ENCODE assay signal across 10 mouse cellular contexts in the genomic region with DNA sequence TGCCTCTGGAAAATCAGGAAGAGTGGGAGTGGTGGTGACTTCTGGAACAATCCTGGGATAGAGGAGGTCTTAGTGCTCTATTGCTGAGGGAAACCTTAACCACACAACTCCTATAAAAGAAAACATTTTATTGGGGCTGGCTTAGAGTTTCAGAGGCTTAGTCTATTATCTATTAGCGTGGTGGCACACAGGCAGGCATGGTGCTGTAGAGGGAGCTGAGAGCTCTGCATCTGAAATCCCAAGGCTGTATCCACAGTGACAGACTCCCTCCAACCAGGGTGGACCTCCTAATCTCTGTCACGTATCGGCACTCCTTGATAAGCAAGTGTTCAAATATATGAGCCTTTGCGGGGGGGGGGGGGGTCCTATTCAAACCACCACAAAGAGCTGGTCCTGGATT. TPM values are rescaled to one million over a fixed set of nuclear protein-coding genes. Genes with fewer than 3 reads are reported as not detected.
DNase-seq lines count a peak whose midpoint lies in the region; ATAC-seq lines count a peak whose summit lies in the region.
"Had no signal": no experiment of that assay in that cellular context is flagged by ENCODE, and none has a peak within 500 bp of the region (broad histone marks: within the 10 kb centered on the region; RNA-seq: fewer than 3 reads in every experiment).

No protein-coding gene starts in this region.

- no peak for DNase-seq in heart, adult 18-20 months
- DNase-seq in A20 (ENCODE audit: low read depth, low spot score): peak; percentile 2
- DNase-seq in liver, embryonic 13.5 days: no peak
- DNase-seq in thymus, adult 18-20 months: no peak
- no peak for DNase-seq in layer of hippocampus, adult 11-12 months (ENCODE audit: low spot score)
- no peak for DNase-seq in cerebellum, postnatal 36 days
- DNase-seq: cerebellum, adult 11 months; kidney, postnatal 14 days had no signal

- peak overlapping the region; percentile 61 for H3K4me2 ChIP-seq in heart, embryonic 11.5 days
- H3K4me2 ChIP-seq in embryonic facial prominence, embryonic 15.5 days (replicated peaks): peak overlapping the region; percentile 59
- H3K4me2 ChIP-seq in liver, embryonic 13.5 days: peak overlapping the region; percentile 57

- no peaks in the 10 kb centered on the region for H3K36me3 ChIP-seq in heart, embryonic 11.5 days (ENCODE audit: control insufficient read depth, insufficient read depth, low read length)
- H3K36me3 ChIP-seq in embryonic facial prominence, embryonic 15.5 days: peaks cover 6% of the 10 kb centered on the region; the same call in 1 of the 2 replicates
- no peaks in the 10 kb centered on the region for H3K36me3 ChIP-seq in liver, embryonic 13.5 days

- 0 out of 2 replicates have a peak, but pooled peaks cover 2% of the 10 kb centered on the region for H3K4me1 ChIP-seq in heart, embryonic 11.5 days (ENCODE audit: control insufficient read depth, insufficient read depth, low read length)
- peaks cover 18% of the 10 kb centered on the region; the same call in 1 of the 2 replicates for H3K4me1 ChIP-seq in embryonic facial prominence, embryonic 15.5 days
- H3K4me1 ChIP-seq in liver, embryonic 13.5 days (replicated peaks): peaks cover 9% of the 10 kb centered on the region

- no peak for ATAC-seq in heart, embryonic 11.5 days (replicated peaks; ENCODE audit: insufficient number of reproducible peaks, low FRiP score, low TSS enrichment)
- ATAC-seq in embryonic facial prominence, embryonic 15.5 days (ENCODE audit: insufficient number of reproducible peaks, low FRiP score, low TSS enrichment, low read depth): no peak
- ATAC-seq in liver, embryonic 13.5 days (ENCODE audit: low read depth): no peak

- no peak overlapping the region for H3K4me3 ChIP-seq in heart, embryonic 11.5 days (ENCODE audit: low read depth, low read length)
- no peak overlapping the region for H3K4me3 ChIP-seq in embryonic facial prominence, embryonic 15.5 days (replicated peaks)
- 0 out of 2 replicates have a peak overlapping the region, but pooled peaks have one; percentile 50 for H3K4me3 ChIP-seq in liver, embryonic 13.5 days (replicated peaks)

- H3K9ac ChIP-seq in heart, embryonic 11.5 days (ENCODE audit: low read depth, low read length): no peak overlapping the region
- H3K9ac ChIP-seq in embryonic facial prominence, embryonic 15.5 days: 0 out of 2 replicates have a peak overlapping the region, but pooled peaks have one; percentile 40
- no peak overlapping the region for H3K9ac ChIP-seq in liver, embryonic 13.5 days

- 0 out of 2 replicates have a peak, but pooled peaks cover 4% of the 10 kb centered on the region for H3K27me3 ChIP-seq in heart, embryonic 11.5 days (ENCODE audit: control insufficient read depth, insufficient read depth, low read length)
- no peaks in the 10 kb centered on the region for H3K27me3 ChIP-seq in embryonic facial prominence, embryonic 15.5 days
- no peaks in the 10 kb centered on the region for H3K27me3 ChIP-seq in liver, embryonic 13.5 days

- WGBS in heart, embryonic 11.5 days (ENCODE audit: insufficient replicate concordance): 30% methylated on average over 4 of the region's 4 CpGs
- 44% methylated on average over 4 of the region's 4 CpGs for WGBS in embryonic facial prominence, embryonic 15.5 days
- WGBS in liver, embryonic 13.5 days (ENCODE audit: insufficient replicate concordance): 24% methylated on average over 4 of the region's 4 CpGs

- H3K9me3 ChIP-seq in heart, embryonic 11.5 days (replicated peaks; ENCODE audit: control insufficient read depth, low read length): no peaks in the 10 kb centered on the region
- H3K9me3 ChIP-seq in embryonic facial prominence, embryonic 15.5 days (replicated peaks): no peaks in the 10 kb centered on the region
- no peaks in the 10 kb centered on the region for H3K9me3 ChIP-seq in liver, embryonic 13.5 days (replicated peaks)

- H3K27ac ChIP-seq in heart, embryonic 11.5 days (ENCODE audit: low read depth, low read length): no peak overlapping the region
- H3K27ac ChIP-seq in embryonic facial prominence, embryonic 15.5 days (replicated peaks): no peak overlapping the region
- H3K27ac ChIP-seq in liver, embryonic 13.5 days: no peak overlapping the region

RNA-seq across cellular contexts. Expression of a gene that starts 15.4 kb away (rescaled TPM):
- 0.27 TPM in 1 of 2 replicates, not detected in the other for polyA plus RNA-seq in heart, embryonic 11.5 days (2014; fragmentation: Nextera tagmentation; extraction: Ambion mirVana)
- 1 to 10 TPM; 6.1 to 7.3 TPM for total RNA-seq in heart, adult 18-20 months (2021)
- polyA plus RNA-seq in embryonic facial prominence, embryonic 15.5 days (2015; fragmentation: Nextera tagmentation; extraction: Ambion mirVana): 0.47 and 0.53 TPM in 2 replicates
- polyA plus RNA-seq in liver, embryonic 13.5 days (2015; fragmentation: Nextera tagmentation; extraction: Ambion mirVana): 0.23 and 0.25 TPM in 2 replicates

RNA-seq across cellular contexts. Expression of a gene that starts 53.2 kb away (rescaled TPM):
- polyA plus RNA-seq in heart, embryonic 11.5 days (2014; fragmentation: Nextera tagmentation; extraction: Ambion mirVana): 42.8 and 46.5 TPM in 2 replicates
- 10 to 100 TPM; 12.2 to 12.7 TPM for total RNA-seq in heart, adult 18-20 months (2021)
- polyA plus RNA-seq in embryonic facial prominence, embryonic 15.5 days (2015; fragmentation: Nextera tagmentation; extraction: Ambion mirVana): 39.5 and 40.3 TPM in 2 replicates
- 2.2 and 2.3 TPM in 2 replicates for polyA plus RNA-seq in liver, embryonic 13.5 days (2015; fragmentation: Nextera tagmentation; extraction: Ambion mirVana)

Comparison
In these comparisons a context has a peak if more than half of its experiments do, and no peak if none do; other contexts are left out.
1. RNA of a gene that starts 53.2 kb away (polyA plus RNA-seq): 42.8 to 46.5 TPM in heart, embryonic 11.5 days and 39.5 to 40.3 TPM in embryonic facial prominence, embryonic 15.5 days; 2.2 to 2.3 TPM in liver, embryonic 13.5 days; every median in the first group is over 10 times any median in the second.
2. Peak in every context shown above with its lines, with median percentiles within 50 percentile points of each other: H3K4me2 ChIP-seq.